Mouse (Mus musculus): ENCODE results near the gene Bcorl1. TPM values are rescaled to one million over a fixed set of nuclear protein-coding genes. Genes with fewer than 3 reads are reported as not detected.

Bcorl1 gene
- polyA plus RNA-seq, 1 experiment from 2014 or later, result 2.1 TPM

GRCm38 (mm10) chrX:48317444-48317843, 23.7 kb upstream of the Bcorl1 start:
- TF ChIP-seq CTCF (IDR thresholded peaks at IDR 0.05; ENCODE audit: low read depth) (no peak), EP300 (optimal IDR thresholded peaks at IDR 0.05) (no peak)
- H3K27ac ChIP-seq (replicated peaks), result no peak overlapping the region

GRCm38 (mm10) chrX:48318194-48318593, 23.0 kb upstream of the Bcorl1 start:
- no peaks in the 10 kb centered on the region for H3K4me1 ChIP-seq (replicated peaks; ENCODE audit: control insufficient read depth, insufficient read depth)
- TF ChIP-seq CTCF (IDR thresholded peaks at IDR 0.05; ENCODE audit: low read depth) (no peak), EP300 (optimal IDR thresholded peaks at IDR 0.05) (no peak)
- 17% methylated on average over 9 of the region's 9 CpGs for WGBS
- ATAC-seq (ENCODE audit: low FRiP score, low TSS enrichment) (peak; percentile 76), DNase-seq (ENCODE audit: low spot score) (peak; percentile 53)
- no peaks in the 10 kb centered on the region for H3K9me3 ChIP-seq (ENCODE audit: control insufficient read depth, low read length)
- H3K4me2 ChIP-seq (replicated peaks; ENCODE audit: low read depth), result no peak overlapping the region
- H3K27ac ChIP-seq (replicated peaks), result no peak overlapping the region
- no peaks in the 10 kb centered on the region for H3K27me3 ChIP-seq (ENCODE audit: control insufficient read depth, insufficient read depth, low read length)
- no peak overlapping the region for H3K4me3 ChIP-seq (ENCODE audit: low read depth, low read length)
- no peak overlapping the region for H3K9ac ChIP-seq (ENCODE audit: low read length)
- no peaks in the 10 kb centered on the region for H3K36me3 ChIP-seq (ENCODE audit: control insufficient read depth, insufficient read depth, low read length)

More at GRCm38 (mm10) chrX:48317444-48317843, 23.7 kb upstream of the Bcorl1 start:
- ATAC-seq (ENCODE audit: low FRiP score, low TSS enrichment) (no peak), DNase-seq (ENCODE audit: low spot score) (no peak)
- Histone ChIP-seq H3K4me2 (replicated peaks; ENCODE audit: low read depth) (no peak overlapping the region), H3K9ac (ENCODE audit: low read length) (no peak overlapping the region), H3K36me3 (ENCODE audit: control insufficient read depth, insufficient read depth, low read length) (no peaks in the 10 kb centered on the region), H3K4me1 (replicated peaks; ENCODE audit: control insufficient read depth, insufficient read depth) (no peaks in the 10 kb centered on the region), H3K27me3 (ENCODE audit: control insufficient read depth, insufficient read depth, low read length) (no peaks in the 10 kb centered on the region), H3K9me3 (ENCODE audit: control insufficient read depth, low read length) (no peaks in the 10 kb centered on the region), H3K4me3 (ENCODE audit: low read depth, low read length) (no peak overlapping the region)
- WGBS, result 54% methylated on average over 3 of the region's 3 CpGs

GRCm38 (mm10) chrX:48340441-48341049, 613 bp upstream of the Bcorl1 start:
- DNase-seq (ENCODE audit: low spot score) (peak; percentile 24), ATAC-seq (ENCODE audit: low FRiP score, low TSS enrichment) (no peak)
- Histone ChIP-seq H3K36me3 (ENCODE audit: control insufficient read depth, insufficient read depth, low read length) (no peaks in the 10 kb centered on the region), H3K27ac (replicated peaks) (0 out of 2 replicates have a peak overlapping the region, but pooled peaks have one; percentile 18), H3K9me3 (ENCODE audit: control insufficient read depth, low read length) (no peaks in the 10 kb centered on the region), H3K4me3 (ENCODE audit: low read depth, low read length) (peak overlapping the region; percentile 53), H3K9ac (ENCODE audit: low read length) (peak overlapping the region; percentile 23; the same call in 1 of the 2 replicates), H3K4me2 (replicated peaks; ENCODE audit: low read depth) (peak overlapping the region; percentile 71), H3K27me3 (ENCODE audit: control insufficient read depth, insufficient read depth, low read length) (no peaks in the 10 kb centered on the region), H3K4me1 (replicated peaks; ENCODE audit: control insufficient read depth, insufficient read depth) (no peaks in the 10 kb centered on the region)
- no peak for TF ChIP-seq EP300 (optimal IDR thresholded peaks at IDR 0.05)
- no peak for TF ChIP-seq CTCF (IDR thresholded peaks at IDR 0.05; ENCODE audit: low read depth)
- 21% methylated on average over 35 of the region's 35 CpGs for WGBS

- H3K9ac ChIP-seq (ENCODE audit: low read length), result peak overlapping the region; percentile 53
- no peaks in the 10 kb centered on the region for H3K36me3 ChIP-seq (ENCODE audit: control insufficient read depth, insufficient read depth, low read length)
- peak overlapping the region; percentile 53 for H3K4me3 ChIP-seq (ENCODE audit: low read depth, low read length)
- peak overlapping the region; percentile 71 for H3K4me2 ChIP-seq (replicated peaks; ENCODE audit: low read depth)
- peak; percentile 61 for DNase-seq (ENCODE audit: low spot score)
- ATAC-seq (ENCODE audit: low FRiP score, low TSS enrichment), result peak; percentile 45; the same call in 1 of the 2 replicates
- 18% methylated on average over 4 of the region's 73 CpGs for WGBS
- no peak for TF ChIP-seq CTCF (IDR thresholded peaks at IDR 0.05; ENCODE audit: low read depth)
- TF ChIP-seq EP300 (optimal IDR thresholded peaks at IDR 0.05), result no peak
- no peaks in the 10 kb centered on the region for H3K27me3 ChIP-seq (ENCODE audit: control insufficient read depth, insufficient read depth, low read length)
- no peaks in the 10 kb centered on the region for H3K4me1 ChIP-seq (replicated peaks; ENCODE audit: control insufficient read depth, insufficient read depth)
- H3K9me3 ChIP-seq (ENCODE audit: control insufficient read depth, low read length), result no peaks in the 10 kb centered on the region
- peak overlapping the region; percentile 56 for H3K27ac ChIP-seq (replicated peaks)
Measured at GRCm38 (mm10) chrX:48341621-48342161, 533 bp downstream of the Bcorl1 start.

GRCm38 (mm10) chrX:48342731-48343130, 1.6 kb downstream of the Bcorl1 start:
- Histone ChIP-seq H3K4me3 (ENCODE audit: low read depth, low read length) (peak overlapping the region; percentile 53), H3K36me3 (ENCODE audit: control insufficient read depth, insufficient read depth, low read length) (no peaks in the 10 kb centered on the region), H3K4me2 (replicated peaks; ENCODE audit: low read depth) (peak overlapping the region; percentile 71), H3K9ac (ENCODE audit: low read length) (peak overlapping the region; percentile 51; the same call in 1 of the 2 replicates), H3K27me3 (ENCODE audit: control insufficient read depth, insufficient read depth, low read length) (no peaks in the 10 kb centered on the region), H3K27ac (replicated peaks) (no peak overlapping the region), H3K9me3 (ENCODE audit: control insufficient read depth, low read length) (no peaks in the 10 kb centered on the region), H3K4me1 (replicated peaks; ENCODE audit: control insufficient read depth, insufficient read depth) (no peaks in the 10 kb centered on the region)
- peak; percentile 14 for DNase-seq (ENCODE audit: low spot score)
- no peak for ATAC-seq (ENCODE audit: low FRiP score, low TSS enrichment)
- TF ChIP-seq CTCF (IDR thresholded peaks at IDR 0.05; ENCODE audit: low read depth) (no peak), EP300 (optimal IDR thresholded peaks at IDR 0.05) (no peak)
- WGBS, result 20% methylated on average over 16 of the region's 16 CpGs

GRCm38 (mm10) chrX:48343461-48343952, 2.3 kb downstream of the Bcorl1 start:
- peak; percentile 91 for DNase-seq (ENCODE audit: low spot score)
- no peaks in the 10 kb centered on the region for H3K9me3 ChIP-seq (ENCODE audit: control insufficient read depth, low read length)
- peak; percentile 92 for ATAC-seq (ENCODE audit: low FRiP score, low TSS enrichment)
- no peaks in the 10 kb centered on the region for H3K4me1 ChIP-seq (replicated peaks; ENCODE audit: control insufficient read depth, insufficient read depth)
- peak overlapping the region; percentile 53 for H3K4me3 ChIP-seq (ENCODE audit: low read depth, low read length)
- no peaks in the 10 kb centered on the region for H3K27me3 ChIP-seq (ENCODE audit: control insufficient read depth, insufficient read depth, low read length)
- TF ChIP-seq CTCF (IDR thresholded peaks at IDR 0.05; ENCODE audit: low read depth) (peak; percentile 5; the same call in 1 of the 2 replicates), EP300 (optimal IDR thresholded peaks at IDR 0.05) (no peak)
- peak overlapping the region; percentile 53; the same call in 1 of the 2 replicates for H3K27ac ChIP-seq (replicated peaks)
- no peaks in the 10 kb centered on the region for H3K36me3 ChIP-seq (ENCODE audit: control insufficient read depth, insufficient read depth, low read length)
- H3K4me2 ChIP-seq (replicated peaks; ENCODE audit: low read depth), result peak overlapping the region; percentile 71
- peak overlapping the region; percentile 38; the same call in 1 of the 2 replicates for H3K9ac ChIP-seq (ENCODE audit: low read length)
- 6% methylated on average over 27 of the region's 36 CpGs for WGBS
